Mouse (Mus musculus) myocyte (in vitro differentiated cells): ENCODE measurements around the gene Thap11.

Experiments
- E2F4 ChIP-seq: IDR thresholded peaks from one replicate; pipeline ENCODE4 v1.6.1; 2011; ENCODE audit warnings: mild to moderate bottlenecking, control low read depth, moderate library complexity; ENCODE audit not compliant: insufficient read depth
- MAX ChIP-seq: IDR thresholded peaks from one replicate; pipeline ENCODE4 v1.6.1; 2011; ENCODE audit warnings: low read depth, mild to moderate bottlenecking, control low read depth
- MYOD1 ChIP-seq, 3 experiments: IDR thresholded peaks; one replicate each; pipeline ENCODE4 v1.6.1; 2011; ENCODE audit warnings: control low read depth in 2 of 3, low read depth in 2 of 3, mild to moderate bottlenecking in 2 of 3, moderate library complexity in 1 of 3; ENCODE audit not compliant: insufficient read length in 2 of 3, control insufficient read depth in 1 of 3
- MYOG ChIP-seq, 3 experiments: IDR thresholded peaks; one replicate each; pipeline ENCODE4 v1.6.1; 2011; ENCODE audit warnings: control low read depth in 2 of 3, low read depth in 2 of 3, mild to moderate bottlenecking in 2 of 3; ENCODE audit not compliant: insufficient read length in 2 of 3, control insufficient read depth in 1 of 3, insufficient read depth in 1 of 3
- POLR2A ChIP-seq: IDR thresholded peaks from one replicate; pipeline ENCODE4 v1.6.1; 2011; ENCODE audit warnings: low read depth, mild to moderate bottlenecking, control low read depth, moderate library complexity; ENCODE audit not compliant: insufficient read length
- TCF12 ChIP-seq: IDR thresholded peaks from one replicate; pipeline ENCODE4 v1.6.1; 2011; ENCODE audit warnings: mild to moderate bottlenecking, control low read depth; ENCODE audit not compliant: poor library complexity, insufficient read depth, severe bottlenecking
- TCF3 ChIP-seq: IDR thresholded peaks from one replicate; pipeline ENCODE4 v1.6.1; 2011; ENCODE audit warnings: low read depth, control low read depth; ENCODE audit not compliant: insufficient read length

DNA sequence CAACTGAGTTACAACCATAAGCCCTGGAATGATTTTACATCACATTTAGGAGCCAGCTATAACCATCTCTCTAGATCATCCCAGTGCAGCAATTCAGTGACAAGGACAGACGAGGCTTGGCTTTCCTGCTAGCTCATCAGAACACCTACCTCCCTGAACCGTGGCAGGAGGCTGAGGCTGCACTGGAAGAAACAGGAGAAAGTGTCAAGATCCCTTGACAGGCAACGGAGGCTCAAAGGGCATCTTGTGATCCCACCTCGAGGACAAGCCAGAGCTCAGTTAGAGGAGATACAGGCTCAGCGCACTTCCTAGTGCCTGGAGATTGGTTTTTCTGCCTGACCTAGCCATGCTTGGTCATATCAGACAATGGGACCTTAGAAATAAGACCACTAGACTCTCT lies 42.4 kb upstream of the Thap11 start:
- TF ChIP-seq MYOG (IDR thresholded peaks at IDR 0.05; ENCODE audit: control insufficient read depth in 1 of 3, insufficient read depth in 1 of 3, insufficient read length in 2 of 3, low read depth in 2 of 3) (no peak), POLR2A (no peak), MYOD1 (IDR thresholded peaks at IDR 0.05; ENCODE audit: control insufficient read depth in 1 of 3, insufficient read length in 2 of 3, low read depth in 2 of 3) (no peak), TCF12 (no peak), MAX (no peak), E2F4 (no peak), TCF3 (no peak)
